In genomic region chr12:32087339-32087738, GRCm38 (mm10) we compare ENCODE assay signal across 22 mouse cellular contexts. TPM values are rescaled to one million over a fixed set of nuclear protein-coding genes. Genes with fewer than 3 reads are reported as not detected.
DNase-seq lines count a peak whose midpoint lies in the region; ATAC-seq lines count a peak whose summit lies in the region.
"Had no signal": no experiment of that assay in that cellular context is flagged by ENCODE, and none has a peak within 500 bp of the region (broad histone marks: within the 10 kb centered on the region; RNA-seq: fewer than 3 reads in every experiment).

No protein-coding gene starts in this region.

- WGBS in midbrain, embryonic 16.5 days = 80% methylated on average over 8 of the region's 8 CpGs
- 85% methylated on average over 8 of the region's 8 CpGs for WGBS in midbrain, embryonic 10.5 days
- WGBS in kidney, embryonic 14.5 days = 76% methylated on average over 8 of the region's 8 CpGs

- peak; percentile 45; the same call in 1 of the 2 replicates for ATAC-seq in midbrain, embryonic 16.5 days
- peak; percentile 14; the same call in 1 of the 2 replicates for ATAC-seq in megakaryocyte-erythroid progenitor cell, adult 5-6 weeks (replicated peaks; ENCODE audit: low FRiP score, low TSS enrichment, poor library complexity, severe bottlenecking)
- no peak for ATAC-seq in kidney, embryonic 14.5 days (ENCODE audit: low FRiP score, low TSS enrichment)
- ATAC-seq: forebrain, embryonic 15.5 days; inflammation-experienced regulatory T-cells, adult 6 months; midbrain, embryonic 15.5 days had no signal

- H3K27ac ChIP-seq in midbrain, embryonic 16.5 days (ENCODE audit: low read length) = no peak overlapping the region
- H3K27ac ChIP-seq in midbrain, embryonic 10.5 days (replicated peaks) = no peak overlapping the region
- no peak overlapping the region for H3K27ac ChIP-seq in kidney, embryonic 14.5 days (ENCODE audit: low read depth, low read length)
- H3K27ac ChIP-seq: forebrain, embryonic 15.5 days; heart, embryonic 10.5 days; hindbrain, embryonic 13.5 days; midbrain, embryonic 15.5 days had no signal

- no peaks in the 10 kb centered on the region for H3K9me3 ChIP-seq in midbrain, embryonic 16.5 days (replicated peaks; ENCODE audit: control insufficient read depth, low read length, poor library complexity, severe bottlenecking)
- peaks cover 21% of the 10 kb centered on the region for H3K9me3 ChIP-seq in midbrain, embryonic 10.5 days (replicated peaks)
- H3K9me3 ChIP-seq in kidney, embryonic 14.5 days (ENCODE audit: control insufficient read depth, low read length) = 0 out of 2 replicates have a peak, but pooled peaks cover 5% of the 10 kb centered on the region
- H3K9me3 ChIP-seq: forebrain, embryonic 15.5 days; midbrain, embryonic 15.5 days had no signal

- no peaks in the 10 kb centered on the region for H3K36me3 ChIP-seq in midbrain, embryonic 16.5 days (ENCODE audit: control insufficient read depth, insufficient read depth, low read length)
- H3K36me3 ChIP-seq in midbrain, embryonic 10.5 days = no peaks in the 10 kb centered on the region
- no peaks in the 10 kb centered on the region for H3K36me3 ChIP-seq in kidney, embryonic 14.5 days (ENCODE audit: control insufficient read depth, insufficient read depth, low read length)
- H3K36me3 ChIP-seq: forebrain, embryonic 15.5 days; heart, embryonic 10.5 days; hindbrain, embryonic 13.5 days; midbrain, embryonic 15.5 days had no signal

- no peak overlapping the region for H3K4me3 ChIP-seq in midbrain, embryonic 16.5 days (ENCODE audit: low read depth, low read length)
- no peak overlapping the region for H3K4me3 ChIP-seq in midbrain, embryonic 10.5 days
- no peak overlapping the region for H3K4me3 ChIP-seq in kidney, embryonic 14.5 days (ENCODE audit: low read length)
- H3K4me3 ChIP-seq: erythroblast, embryonic 14.5 days; forebrain, embryonic 15.5 days; heart, embryonic 10.5 days; hindbrain, embryonic 13.5 days; midbrain, embryonic 15.5 days had no signal

- H3K4me1 ChIP-seq in midbrain, embryonic 16.5 days (ENCODE audit: control insufficient read depth, insufficient read depth, low read length) = no peaks in the 10 kb centered on the region
- H3K4me1 ChIP-seq in midbrain, embryonic 10.5 days = no peaks in the 10 kb centered on the region
- H3K4me1 ChIP-seq in kidney, embryonic 14.5 days (ENCODE audit: control insufficient read depth, insufficient read depth, low read length) = no peaks in the 10 kb centered on the region
- H3K4me1 ChIP-seq: forebrain, embryonic 15.5 days; hindbrain, embryonic 13.5 days; midbrain, embryonic 15.5 days had no signal

- H3K27me3 ChIP-seq in midbrain, embryonic 16.5 days (ENCODE audit: control insufficient read depth, insufficient read depth, low read depth, low read length) = no peaks in the 10 kb centered on the region
- H3K27me3 ChIP-seq in midbrain, embryonic 10.5 days (ENCODE audit: low read depth, poor library complexity, severe bottlenecking) = no peaks in the 10 kb centered on the region
- H3K27me3 ChIP-seq in kidney, embryonic 14.5 days (ENCODE audit: control insufficient read depth, insufficient read depth, low read length) = no peaks in the 10 kb centered on the region
- H3K27me3 ChIP-seq: forebrain, embryonic 15.5 days; hindbrain, embryonic 13.5 days; midbrain, embryonic 15.5 days had no signal

- H3K4me2 ChIP-seq in midbrain, embryonic 16.5 days (ENCODE audit: low read length) = no peak overlapping the region
- H3K4me2 ChIP-seq in kidney, embryonic 14.5 days (replicated peaks; ENCODE audit: low read depth, low read length) = no peak overlapping the region
- H3K4me2 ChIP-seq: forebrain, embryonic 15.5 days; hindbrain, embryonic 13.5 days; midbrain, embryonic 15.5 days had no signal

- no peak overlapping the region for H3K9ac ChIP-seq in midbrain, embryonic 16.5 days (ENCODE audit: low read depth, low read length)
- no peak overlapping the region for H3K9ac ChIP-seq in kidney, embryonic 14.5 days (ENCODE audit: low read depth, low read length)
- H3K9ac ChIP-seq: forebrain, embryonic 15.5 days; hindbrain, embryonic 13.5 days; midbrain, embryonic 15.5 days had no signal

- DNase-seq in midbrain, embryonic 10.5 days (ENCODE audit: low spot score) = no peak
- peak; percentile 19 to 33 for DNase-seq in B cell, adult 2 months
- peak; percentile 55 for DNase-seq in MEL-GATA-1-ER (ENCODE audit: extremely low read depth, low read depth)
- DNase-seq in lung, postnatal 14 days = no peak
- no peak for DNase-seq in urinary bladder, postnatal 4 days (ENCODE audit: low spot score in 2 of 2)
- DNase-seq: adrenal gland, adult 2 months; cerebellum, adult 8-10 months; gastrocnemius, postnatal 25 days; heart, postnatal 10 days; kidney, adult 2 months; kidney, postnatal 14 days; left cerebral cortex, postnatal 4 days; retina, postnatal 1 day had no signal

RNA-seq across cellular contexts. Expression of gene Prkar2b, which starts 26.2 kb away (rescaled TPM):
- 146 and 149 TPM in 2 replicates for polyA plus RNA-seq in midbrain, embryonic 16.5 days (2015; fragmentation: Nextera tagmentation; extraction: Ambion mirVana)
- 36.6 and 40.0 TPM in 2 replicates for polyA plus RNA-seq in midbrain, embryonic 10.5 days (2016; fragmentation: Nextera tagmentation; extraction: Ambion mirVana)
- 106 and 110 TPM in 2 replicates for total RNA-seq in megakaryocyte-erythroid progenitor cell, adult 5-6 weeks (2014; fragmentation: Nextera tagmentation)
- total RNA-seq in megakaryocyte-erythroid progenitor cell, adult 5-6 weeks (2017) = 158 and 172 TPM in 2 replicates
- polyA plus RNA-seq in kidney, embryonic 14.5 days (2014; fragmentation: Nextera tagmentation; extraction: Ambion mirVana) = 21.4 and 27.3 TPM in 2 replicates

Comparison
In these comparisons a context has a peak if more than half of its experiments do, and no peak if none do; other contexts are left out.
1. DNase-seq: peak in B cell, adult 2 months (2 of 2) and MEL-GATA-1-ER (single experiment); none in midbrain, embryonic 10.5 days (single experiment), lung, postnatal 14 days (single experiment) and urinary bladder, postnatal 4 days (0 of 2).